Mouse (Mus musculus) MEL (cell line): ENCODE results near the gene Vmn2r10. TPM values are rescaled to one million over a fixed set of nuclear protein-coding genes. Genes with fewer than 3 reads are reported as not detected.
"Not testable (repeated sequence)": the region's sequence is repeated elsewhere in the genome, so short reads cannot be mapped to it uniquely, and the experiment has no call there.

ENCODE experiments used
- DNase-seq: peaks from one replicate; pipeline ENCODE4 v3.0.0; 2011; ENCODE audit warnings: low read depth, low spot score
- H3K27ac ChIP-seq: 2 replicates; pipeline ENCODE4 v1.5.1; 2012; ENCODE audit warnings: low read depth, mild to moderate bottlenecking, control low read depth, low read length, moderate library complexity; ENCODE audit not compliant: control insufficient read depth
- H3K27me3 ChIP-seq, 2 experiments: fragments of 150-350 bp in 1 of 2; sonication (generic) in 1 of 2; 2 replicates each; pipeline ENCODE4 v1.6.1; 2012; ENCODE audit warnings: low read length in 2 of 2, mild to moderate bottlenecking in 2 of 2, improper control_type of control experiment in 1 of 2, moderate library complexity in 1 of 2; ENCODE audit not compliant: insufficient read depth in 2 of 2, control insufficient read depth in 1 of 2
- H3K36me3 ChIP-seq, 2 experiments: 2 replicates each; pipeline ENCODE4 v1.6.1; 2012 to 2014; ENCODE audit warnings: low read length in 2 of 2, improper control_type of control experiment in 1 of 2, inconsistent platforms in 1 of 2, mild to moderate bottlenecking in 1 of 2; ENCODE audit not compliant: insufficient read depth in 2 of 2, control insufficient read depth in 1 of 2
- H3K4me1 ChIP-seq, 2 experiments: fragments of 150-350 bp in 1 of 2; sonication (generic) in 1 of 2; 2 replicates each; pipeline ENCODE4 v1.6.1; 2012; ENCODE audit warnings: low read length in 2 of 2, improper control_type of control experiment in 1 of 2, mild to moderate bottlenecking in 1 of 2; ENCODE audit not compliant: insufficient read depth in 2 of 2, control insufficient read depth in 1 of 2
- H3K4me3 ChIP-seq, 2 experiments: fragments of 150-350 bp in 1 of 2; sonication (generic) in 1 of 2; 2 replicates each; pipeline ENCODE4 v1.5.1; 2012; ENCODE audit warnings: low read depth in 2 of 2, low read length in 2 of 2, mild to moderate bottlenecking in 2 of 2, moderate library complexity in 2 of 2, control low read depth in 1 of 2, improper control_type of control experiment in 1 of 2; ENCODE audit not compliant: control insufficient read depth in 1 of 2, insufficient read depth in 1 of 2
- H3K79me2 ChIP-seq: 2 replicates; pipeline ENCODE4 v1.6.1; 2012; ENCODE audit warnings: mild to moderate bottlenecking, low read length, moderate library complexity; ENCODE audit not compliant: control insufficient read depth, poor library complexity, insufficient read depth
- H3K9ac ChIP-seq: 2 replicates; pipeline ENCODE4 v1.6.1; 2012; ENCODE audit warnings: low read depth, mild to moderate bottlenecking, control low read depth, low read length, moderate library complexity; ENCODE audit not compliant: control insufficient read depth, poor library complexity, severe bottlenecking
- H3K9me3 ChIP-seq: fragments of 150-350 bp; sonication (generic); replicated peaks from 2 replicates; pipeline ENCODE4 v1.6.1; 2012; ENCODE audit warnings: mild to moderate bottlenecking, low read length, improper control_type of control experiment, moderate library complexity; ENCODE audit not compliant: insufficient read depth
- BHLHE40 ChIP-seq: IDR thresholded peaks from 2 replicates; pipeline ENCODE4 v1.6.1; 2012; ENCODE audit warnings: low read depth, mild to moderate bottlenecking, inconsistent platforms, low read length, improper control_type of control experiment, borderline replicate concordance
- CTCF ChIP-seq, 3 experiments: IDR thresholded peaks in 2 of 3; conservative IDR thresholded peaks in 1 of 3; 2 replicates each; pipeline ENCODE4 v1.5.1; 2011 to 2012; ENCODE audit warnings: low read length in 3 of 3, low read depth in 2 of 3, mild to moderate bottlenecking in 2 of 3, improper control_type of control experiment in 1 of 3, inconsistent platforms in 1 of 3, mixed read lengths in 1 of 3, moderate library complexity in 1 of 3; ENCODE audit not compliant: control insufficient read depth in 1 of 3, insufficient read depth in 1 of 3, poor library complexity in 1 of 3, severe bottlenecking in 1 of 3
- KAT2A ChIP-seq: conservative IDR thresholded peaks from 2 replicates; pipeline ENCODE4 v1.6.1; 2012; ENCODE audit warnings: low read depth, low read length, improper control_type of control experiment, inconsistent platforms
- MAFK ChIP-seq: IDR thresholded peaks from 2 replicates; pipeline ENCODE4 v1.6.1; 2011; ENCODE audit warnings: low read depth, mild to moderate bottlenecking, low read length, improper control_type of control experiment, borderline replicate concordance
- MAX ChIP-seq: IDR thresholded peaks from 2 replicates; pipeline ENCODE4 v1.6.1; 2011; ENCODE audit warnings: low read length, improper control_type of control experiment
- MEF2A ChIP-seq: IDR thresholded peaks from 2 replicates; pipeline ENCODE4 v1.6.1; 2014; ENCODE audit warnings: low read depth, mild to moderate bottlenecking, inconsistent platforms, low read length, improper control_type of control experiment; ENCODE audit not compliant: poor library complexity, insufficient replicate concordance, severe bottlenecking; ENCODE audit errors: extremely low read depth
- POLR2AphosphoS2 ChIP-seq: IDR thresholded peaks from 2 replicates; pipeline ENCODE4 v1.6.1; 2011; ENCODE audit warnings: low read length, improper control_type of control experiment
- POLR2AphosphoS5 ChIP-seq: IDR thresholded peaks from 2 replicates; pipeline ENCODE4 v1.6.1; 2012; ENCODE audit warnings: low read depth, borderline replicate concordance, mild to moderate bottlenecking, inconsistent platforms, low read length, moderate library complexity, mixed read lengths
- SMC3 ChIP-seq: IDR thresholded peaks from 2 replicates; pipeline ENCODE4 v1.6.1; 2011; ENCODE audit warnings: low read depth, low read length, improper control_type of control experiment
- TBP ChIP-seq: IDR thresholded peaks from 2 replicates; pipeline ENCODE4 v1.8.0; 2011; ENCODE audit warnings: low read depth, low read length, improper control_type of control experiment
- USF1 ChIP-seq: IDR thresholded peaks from 2 replicates; pipeline ENCODE4 v1.6.1; 2014; ENCODE audit warnings: low read depth, mild to moderate bottlenecking, inconsistent platforms, low read length, improper control_type of control experiment, moderate library complexity
- USF2 ChIP-seq, 2 experiments: IDR thresholded peaks; 2 replicates each; pipeline ENCODE4 v1.6.1; 2011 to 2012; ENCODE audit warnings: improper control_type of control experiment in 2 of 2, low read length in 2 of 2, borderline replicate concordance in 1 of 2, inconsistent platforms in 1 of 2, low read depth in 1 of 2, mild to moderate bottlenecking in 1 of 2; ENCODE audit not compliant: insufficient read depth in 1 of 2
- ZC3H11A ChIP-seq: IDR thresholded peaks from 2 replicates; pipeline ENCODE4 v1.6.1; 2012; ENCODE audit warnings: low read depth, mild to moderate bottlenecking, inconsistent platforms, low read length, improper control_type of control experiment
- polyA plus RNA-seq, 2 experiments: library from polyadenylated mRNA; stranded (reverse) in 1 of 2; unstranded in 1 of 2; fragments of >175 nt in 1 of 2; fragments of >200 nt in 1 of 2; gene quantifications; 2 replicates each; pipeline versions ENCODE4 v1.2.1 to v1.2.4; 2012; ENCODE audit warnings: low replicate concordance in 2 of 2, low read depth in 1 of 2; ENCODE audit not compliant: insufficient read length in 2 of 2, insufficient read depth in 1 of 2, missing spikeins in 1 of 2
- total RNA-seq: library from RNA; depleted of rRNA; stranded (reverse); fragments of 300-350 nt; gene quantifications from 2 replicates; pipeline ENCODE4 v1.2.3, GENCODE M21; 2012; rRNA removed

The Vmn2r10 gene
- total RNA-seq = not detected in 2 replicates
- under 1 TPM in 1 of 2 experiments, not detected in 1; 0.07 TPM for polyA plus RNA-seq

DNA sequence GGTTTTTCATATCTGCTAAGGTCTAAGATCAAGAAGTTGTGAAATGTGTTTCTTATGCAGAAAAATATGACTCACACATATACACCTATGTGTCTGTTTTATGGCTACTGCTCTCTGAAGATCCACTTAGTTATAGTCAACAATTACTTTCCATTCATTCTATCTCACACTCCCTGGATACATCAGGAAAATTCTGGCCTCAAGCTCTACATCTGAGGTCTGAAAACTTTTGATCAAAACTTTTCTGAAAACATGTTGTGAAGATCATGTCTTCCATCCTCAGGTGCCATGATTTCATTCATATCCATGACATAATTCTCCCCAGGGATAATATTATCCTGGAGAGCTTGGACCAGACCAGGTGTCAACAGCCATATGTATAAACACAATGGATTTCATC lies at the start of gene Vmn2r10:
Gene Vmn2r10 (minus strand): TSS at position 101 of the 400 bp plus-strand sequence.
- not testable (repeated sequence) for H3K9me3 ChIP-seq, H3K36me3 ChIP-seq, H3K9ac ChIP-seq, DNase-seq, H3K4me3 ChIP-seq, H3K4me1 ChIP-seq, H3K27me3 ChIP-seq, H3K79me2 ChIP-seq, H3K27ac ChIP-seq

- Histone ChIP-seq H3K4me1 (no peaks in the 10 kb centered on the region), H3K79me2 (no peaks in the 10 kb centered on the region), H3K27ac (no peak overlapping the region), H3K4me3 (no peak overlapping the region), H3K27me3 (no peaks in the 10 kb centered on the region), H3K9ac (no peak overlapping the region), H3K9me3 (no peaks in the 10 kb centered on the region), H3K36me3 (no peaks in the 10 kb centered on the region)
- DNase-seq = no peak
- no peak for TF ChIP-seq USF1
- TF ChIP-seq CTCF (IDR thresholded peaks at IDR 0.05 in 2 of 3, conservative IDR thresholded peaks at IDR 0.05 in 1 of 3; ENCODE audit: control insufficient read depth in 1 of 3, insufficient read depth in 1 of 3, low read depth in 2 of 3, low read length in 3 of 3, poor library complexity in 1 of 3, severe bottlenecking in 1 of 3) = no peak
- TF ChIP-seq KAT2A = no peak
- TF ChIP-seq POLR2AphosphoS5 = no peak
- no peak for TF ChIP-seq MAFK
- no peak for TF ChIP-seq MAX
- TF ChIP-seq TBP = no peak
- no peak for TF ChIP-seq SMC3
- no peak for TF ChIP-seq POLR2AphosphoS2
- no peak for TF ChIP-seq BHLHE40
- TF ChIP-seq ZC3H11A = no peak
- TF ChIP-seq MEF2A = no peak
Measured at GRCm38 (mm10) chr5:109055286-109055685, 49.0 kb upstream of the Vmn2r10 start.

- H3K27me3 ChIP-seq = no peaks in the 10 kb centered on the region
- no peaks in the 10 kb centered on the region for H3K36me3 ChIP-seq
- H3K79me2 ChIP-seq = no peaks in the 10 kb centered on the region
- H3K9ac ChIP-seq = no peak overlapping the region
- H3K27ac ChIP-seq = no peak overlapping the region
- H3K9me3 ChIP-seq = no peaks in the 10 kb centered on the region
- H3K4me3 ChIP-seq = no peak overlapping the region
- H3K4me1 ChIP-seq = no peaks in the 10 kb centered on the region
- DNase-seq = peak; percentile 2
- TF ChIP-seq CTCF (IDR thresholded peaks at IDR 0.05 in 2 of 3, conservative IDR thresholded peaks at IDR 0.05 in 1 of 3; ENCODE audit: control insufficient read depth in 1 of 3, insufficient read depth in 1 of 3, low read depth in 2 of 3, low read length in 3 of 3, poor library complexity in 1 of 3, severe bottlenecking in 1 of 3) (peak in 1 of 3 experiments; percentile 26; a peak in 2 of 6 replicates), USF2 (IDR thresholded peaks at IDR 0.05; ENCODE audit: borderline replicate concordance in 1 of 2, insufficient read depth in 1 of 2, low read depth in 1 of 2, low read length in 2 of 2) (no peak), SMC3 (peak; percentile 14; the same call in 1 of the 2 replicates)
Measured at GRCm38 (mm10) chr5:109032591-109032990, 26.3 kb upstream of the Vmn2r10 start.
